Mouse (Mus musculus) forebrain, embryonic 13.5 days (tissue): ENCODE results near the gene Wars2. TPM values are rescaled to one million over a fixed set of nuclear protein-coding genes. Genes with fewer than 3 reads are reported as not detected.
A peak's percentile ranks its signal among the peaks of the same experiment; 100 is the strongest.

Experiments
- ATAC-seq: fragments of 200-750 bp; cut with Nextera tagmentation; 2 replicates; pipeline ENCODE4 v1.8.0; 2017
- H3K27ac ChIP-seq: fragments of 300-500 bp; sonication (generic); 2 replicates; pipeline ENCODE4 v1.5.1; 2015; ENCODE audit warnings: inconsistent platforms, mild to moderate bottlenecking, moderate library complexity
- H3K27me3 ChIP-seq: fragments of 300-500 bp; sonication (generic); 2 replicates; pipeline ENCODE4 v1.6.1; 2015; ENCODE audit warnings: mild to moderate bottlenecking, inconsistent platforms
- H3K36me3 ChIP-seq: fragments of 300-500 bp; sonication (generic); 2 replicates; pipeline ENCODE4 v1.6.1; 2015; ENCODE audit warnings: mild to moderate bottlenecking, inconsistent platforms; ENCODE audit not compliant: poor library complexity, severe bottlenecking
- H3K4me1 ChIP-seq: fragments of 300-500 bp; sonication (generic); 2 replicates; pipeline ENCODE4 v1.6.1; 2015; ENCODE audit warnings: inconsistent platforms
- H3K4me2 ChIP-seq: fragments of 300-500 bp; sonication (generic); 2 replicates; pipeline ENCODE4 v1.6.1; 2015; ENCODE audit warnings: inconsistent platforms, mild to moderate bottlenecking, moderate library complexity
- H3K4me3 ChIP-seq: fragments of 300-500 bp; sonication (generic); 2 replicates; pipeline ENCODE4 v1.5.1; 2015; ENCODE audit warnings: mild to moderate bottlenecking, inconsistent platforms
- H3K9ac ChIP-seq: fragments of 300-500 bp; sonication (generic); 2 replicates; pipeline ENCODE4 v1.6.1; 2015; ENCODE audit warnings: mild to moderate bottlenecking, inconsistent platforms
- H3K9me3 ChIP-seq: fragments of 300-500 bp; sonication (generic); replicated peaks from 2 replicates; pipeline ENCODE4 v1.6.1; 2016; ENCODE audit warnings: inconsistent platforms
- WGBS: fragments of 180-500 bp; shearing (Covaris S2); methylation state at CpG from one replicate; pipeline ENCODE4 v1.1.7; 2015; 5-methylcytosine and 5-hydroxymethylcytosine counted together
- polyA plus RNA-seq: library from polyadenylated mRNA; unstranded; fragments of >200 nt; fragmentation: Nextera tagmentation; extraction: Ambion mirVana; gene quantifications from 2 replicates; pipeline ENCODE4 v1.2.1, GENCODE M21; 2015

Gene Wars2
- polyA plus RNA-seq, result 4.9 and 6.4 TPM in 2 replicates

- ATAC-seq, result peak; percentile 99
- Histone ChIP-seq H3K4me1 (peaks cover 5% of the 10 kb centered on the region), H3K9ac (peak within 1 kb of the TSS; percentile 59), H3K9me3 (no peaks in the 10 kb centered on the region), H3K27ac (peak within 1 kb of the TSS; percentile 88), H3K4me3 (peak within 1 kb of the TSS; percentile 57), H3K27me3 (no peaks in the 10 kb centered on the region), H3K4me2 (peak within 1 kb of the TSS; percentile 67), H3K36me3 (no peaks in the 10 kb centered on the region)
- under 1% methylated on average over 57 of the region's 57 CpGs for WGBS
Observed at GRCm38 (mm10) chr3:99140940-99141854, at the start of gene Wars2. Wars2 (plus strand) TSS chr3:99141068.

GRCm38 (mm10) chr3:99096816-99097215 lies 44.1 kb upstream of the Wars2 start:
- Histone ChIP-seq H3K36me3 (no peaks in the 10 kb centered on the region), H3K4me3 (no peak overlapping the region), H3K9ac (no peak overlapping the region), H3K27me3 (no peaks in the 10 kb centered on the region), H3K27ac (no peak overlapping the region), H3K4me1 (no peaks in the 10 kb centered on the region), H3K4me2 (no peak overlapping the region), H3K9me3 (no peaks in the 10 kb centered on the region)
- WGBS, result 80% methylated on average over 3 of the region's 3 CpGs
- ATAC-seq, result no peak

- no peak overlapping the region for H3K9ac ChIP-seq
- H3K36me3 ChIP-seq, result no peaks in the 10 kb centered on the region
- H3K4me3 ChIP-seq, result no peak overlapping the region
- no peak overlapping the region for H3K27ac ChIP-seq
- no peaks in the 10 kb centered on the region for H3K9me3 ChIP-seq
- H3K4me1 ChIP-seq, result no peaks in the 10 kb centered on the region
- WGBS, result 80% methylated on average over 9 of the region's 9 CpGs
- no peaks in the 10 kb centered on the region for H3K27me3 ChIP-seq
- ATAC-seq, result no peak
- no peak overlapping the region for H3K4me2 ChIP-seq
Observed at GRCm38 (mm10) chr3:99110353-99111213, 30.3 kb upstream of the Wars2 start.

GRCm38 (mm10) chr3:99111214-99111608 lies 29.7 kb upstream of the Wars2 start:
- Histone ChIP-seq H3K4me2 (no peak overlapping the region), H3K27ac (no peak overlapping the region), H3K36me3 (no peaks in the 10 kb centered on the region), H3K4me3 (no peak overlapping the region), H3K9me3 (no peaks in the 10 kb centered on the region), H3K9ac (no peak overlapping the region), H3K27me3 (no peaks in the 10 kb centered on the region), H3K4me1 (no peaks in the 10 kb centered on the region)
- no peak for ATAC-seq
- WGBS, result 88% methylated on average over 5 of the region's 5 CpGs

GRCm38 (mm10) chr3:99113266-99113837 lies 27.5 kb upstream of the Wars2 start:
- no peak for ATAC-seq

GRCm38 (mm10) chr3:99120942-99121341 lies 19.9 kb upstream of the Wars2 start:
- no peaks in the 10 kb centered on the region for H3K36me3 ChIP-seq
- no peak for ATAC-seq
- H3K9ac ChIP-seq, result no peak overlapping the region
- H3K4me1 ChIP-seq, result no peaks in the 10 kb centered on the region
- no peak overlapping the region for H3K27ac ChIP-seq
- no peaks in the 10 kb centered on the region for H3K27me3 ChIP-seq
- WGBS, result 78% methylated on average over 2 of the region's 2 CpGs
- H3K9me3 ChIP-seq, result no peaks in the 10 kb centered on the region
- H3K4me2 ChIP-seq, result no peak overlapping the region
- no peak overlapping the region for H3K4me3 ChIP-seq

More at GRCm38 (mm10) chr3:99113266-99113837, 27.5 kb upstream of the Wars2 start:
- Histone ChIP-seq H3K9me3 (no peaks in the 10 kb centered on the region), H3K27me3 (no peaks in the 10 kb centered on the region), H3K4me2 (no peak overlapping the region), H3K9ac (no peak overlapping the region), H3K4me3 (no peak overlapping the region), H3K27ac (no peak overlapping the region), H3K4me1 (no peaks in the 10 kb centered on the region), H3K36me3 (no peaks in the 10 kb centered on the region)
- 85% methylated on average over 7 of the region's 7 CpGs for WGBS

- 77% methylated on average over 1 of the region's 1 CpGs for WGBS
- H3K9me3 ChIP-seq, result no peaks in the 10 kb centered on the region
- no peak overlapping the region for H3K27ac ChIP-seq
- no peak overlapping the region for H3K9ac ChIP-seq
- H3K4me1 ChIP-seq, result no peaks in the 10 kb centered on the region
- no peaks in the 10 kb centered on the region for H3K36me3 ChIP-seq
- H3K4me2 ChIP-seq, result no peak overlapping the region
- no peak overlapping the region for H3K4me3 ChIP-seq
- no peak for ATAC-seq
- H3K27me3 ChIP-seq, result no peaks in the 10 kb centered on the region
Observed at GRCm38 (mm10) chr3:99130521-99130920, 10.3 kb upstream of the Wars2 start.

- 87% methylated on average over 4 of the region's 4 CpGs for WGBS
- no peak overlapping the region for H3K4me2 ChIP-seq
- no peak overlapping the region for H3K9ac ChIP-seq
- H3K27ac ChIP-seq, result no peak overlapping the region
- H3K9me3 ChIP-seq, result no peaks in the 10 kb centered on the region
- no peaks in the 10 kb centered on the region for H3K27me3 ChIP-seq
- no peak overlapping the region for H3K4me3 ChIP-seq
- H3K36me3 ChIP-seq, result no peaks in the 10 kb centered on the region
- ATAC-seq, result no peak
- H3K4me1 ChIP-seq, result no peaks in the 10 kb centered on the region
Observed at GRCm38 (mm10) chr3:99131973-99132372, 8.9 kb upstream of the Wars2 start.

GRCm38 (mm10) chr3:99133913-99134312 lies 7.0 kb upstream of the Wars2 start:
- H3K4me3 ChIP-seq, result no peak overlapping the region
- no peaks in the 10 kb centered on the region for H3K36me3 ChIP-seq
- ATAC-seq, result no peak
- 93% methylated on average over 4 of the region's 4 CpGs for WGBS
- H3K9ac ChIP-seq, result no peak overlapping the region
- H3K9me3 ChIP-seq, result no peaks in the 10 kb centered on the region
- H3K4me1 ChIP-seq, result no peaks in the 10 kb centered on the region
- H3K27me3 ChIP-seq, result no peaks in the 10 kb centered on the region
- no peak overlapping the region for H3K4me2 ChIP-seq
- H3K27ac ChIP-seq, result no peak overlapping the region

- no peak overlapping the region for H3K4me2 ChIP-seq
- no peak overlapping the region for H3K9ac ChIP-seq
- 80% methylated on average over 3 of the region's 3 CpGs for WGBS
- no peaks in the 10 kb centered on the region for H3K27me3 ChIP-seq
- ATAC-seq, result no peak
- H3K4me1 ChIP-seq, result no peaks in the 10 kb centered on the region
- no peaks in the 10 kb centered on the region for H3K9me3 ChIP-seq
- no peak overlapping the region for H3K4me3 ChIP-seq
- H3K27ac ChIP-seq, result no peak overlapping the region
- no peaks in the 10 kb centered on the region for H3K36me3 ChIP-seq
Observed at GRCm38 (mm10) chr3:99147886-99148285, 7.0 kb downstream of the Wars2 start.

GRCm38 (mm10) chr3:99149035-99149434 lies 8.2 kb downstream of the Wars2 start:
- H3K9ac ChIP-seq, result no peak overlapping the region
- H3K4me1 ChIP-seq, result no peaks in the 10 kb centered on the region
- no peak for ATAC-seq
- 80% methylated on average over 3 of the region's 3 CpGs for WGBS
- H3K4me2 ChIP-seq, result no peak overlapping the region
- H3K27me3 ChIP-seq, result no peaks in the 10 kb centered on the region
- no peak overlapping the region for H3K4me3 ChIP-seq
- H3K9me3 ChIP-seq, result no peaks in the 10 kb centered on the region
- no peak overlapping the region for H3K27ac ChIP-seq
- no peaks in the 10 kb centered on the region for H3K36me3 ChIP-seq

- Histone ChIP-seq H3K4me2 (no peak overlapping the region), H3K4me1 (peaks cover 18% of the 10 kb centered on the region), H3K27ac (no peak overlapping the region), H3K4me3 (no peak overlapping the region), H3K36me3 (no peaks in the 10 kb centered on the region), H3K9ac (no peak overlapping the region), H3K9me3 (peaks cover 9% of the 10 kb centered on the region; the same call in 1 of the 2 replicates), H3K27me3 (no peaks in the 10 kb centered on the region)
- no peak for ATAC-seq
- 91% methylated on average over 4 of the region's 4 CpGs for WGBS
Observed at GRCm38 (mm10) chr3:99156286-99156685, 15.4 kb downstream of the Wars2 start.
